Mouse (Mus musculus) liver, postnatal 0 days (tissue): ENCODE results near the gene Atp6v1fnb. TPM values are rescaled to one million over a fixed set of nuclear protein-coding genes. Genes with fewer than 3 reads are reported as not detected.

ENCODE experiments used
- ATAC-seq: fragments of 200-750 bp; cut with Nextera tagmentation; 2 replicates; pipeline ENCODE4 v1.8.0; 2017; ENCODE audit warnings: mild to moderate bottlenecking, moderate library complexity
- DNase-seq: peaks from one replicate; pipeline ENCODE4 v3.0.0-alpha.2; 2016
- H3K27ac ChIP-seq: fragments of 300-500 bp; sonication (generic); 2 replicates; pipeline ENCODE4 v1.5.1; 2014; ENCODE audit warnings: antibody characterized with exemption, moderate library complexity, mild to moderate bottlenecking, low read depth
- H3K27me3 ChIP-seq: fragments of 300-500 bp; sonication (generic); 2 replicates; pipeline ENCODE4 v1.6.1; 2014; ENCODE audit warnings: low read length, control low read depth, mixed read lengths; ENCODE audit not compliant: insufficient read depth
- H3K36me3 ChIP-seq: fragments of 300-500 bp; sonication (generic); replicated peaks from 2 replicates; pipeline ENCODE4 v1.6.1; 2014; ENCODE audit warnings: mild to moderate bottlenecking, control low read depth, low read length, moderate library complexity, mixed read lengths; ENCODE audit not compliant: insufficient read depth
- H3K4me1 ChIP-seq: fragments of 300-500 bp; sonication (generic); 2 replicates; pipeline ENCODE4 v1.6.1; 2014; ENCODE audit warnings: antibody characterized with exemption, mild to moderate bottlenecking, control low read depth; ENCODE audit not compliant: insufficient read depth
- H3K4me2 ChIP-seq: fragments of 300-500 bp; sonication (generic); 2 replicates; pipeline ENCODE4 v1.6.1; 2014; ENCODE audit warnings: low read depth, mild to moderate bottlenecking, low read length, moderate library complexity, mixed read lengths
- H3K4me3 ChIP-seq: fragments of 300-500 bp; sonication (generic); 2 replicates; pipeline ENCODE4 v1.5.1; 2014; ENCODE audit warnings: low read depth, low read length
- H3K9ac ChIP-seq: fragments of 300-500 bp; sonication (generic); replicated peaks from 2 replicates; pipeline ENCODE4 v1.6.1; 2014; ENCODE audit warnings: mild to moderate bottlenecking, moderate library complexity
- H3K9me3 ChIP-seq: fragments of 300-500 bp; sonication (generic); 2 replicates; pipeline ENCODE4 v1.6.1; 2016; ENCODE audit warnings: mild to moderate bottlenecking, control low read depth, low read length, mixed read lengths
- CTCF ChIP-seq: sonication (generic); IDR thresholded peaks from 2 replicates; pipeline ENCODE4 v1.5.1; 2016; ENCODE audit warnings: antibody characterized with exemption, low read depth
- EP300 ChIP-seq: IDR thresholded peaks from 2 replicates; pipeline ENCODE4 v1.6.1; 2016; ENCODE audit warnings: antibody characterized with exemption, low read depth, mild to moderate bottlenecking
- WGBS: fragments of 180-500 bp; shearing (Covaris S2); extraction: QIAGEN DNeasy Blood & Tissue Kit; methylation state at CpG from one replicate; pipeline ENCODE4 v1.1.7; 2014; ENCODE audit not compliant: insufficient replicate concordance; 5-methylcytosine and 5-hydroxymethylcytosine counted together
- polyA plus RNA-seq: library from polyadenylated mRNA; unstranded; fragments of >200 nt; fragmentation: Nextera tagmentation; extraction: Ambion mirVana; gene quantifications from 2 replicates; pipeline ENCODE4 v1.2.1, GENCODE M21; 2015

Atp6v1fnb gene
- polyA plus RNA-seq, 1 experiment from 2014 or later, result not detected

GRCm38 (mm10) chr6:29474736-29475135 lies 3.5 kb downstream of the Atp6v1fnb start:
- H3K4me3 ChIP-seq, result no peak overlapping the region
- TF ChIP-seq EP300 (no peak), CTCF (no peak)
- H3K4me2 ChIP-seq, result peak overlapping the region; percentile 79; the same call in 1 of the 2 replicates
- no peak overlapping the region for H3K9ac ChIP-seq
- DNase-seq (no peak), ATAC-seq (no peak)
- peaks cover 10% of the 10 kb centered on the region for H3K4me1 ChIP-seq
- H3K36me3 ChIP-seq, result peaks cover 11% of the 10 kb centered on the region
- 74% methylated on average over 2 of the region's 2 CpGs for WGBS
- no peaks in the 10 kb centered on the region for H3K9me3 ChIP-seq
- H3K27ac ChIP-seq, result no peak overlapping the region
- H3K27me3 ChIP-seq, result no peaks in the 10 kb centered on the region

DNA sequence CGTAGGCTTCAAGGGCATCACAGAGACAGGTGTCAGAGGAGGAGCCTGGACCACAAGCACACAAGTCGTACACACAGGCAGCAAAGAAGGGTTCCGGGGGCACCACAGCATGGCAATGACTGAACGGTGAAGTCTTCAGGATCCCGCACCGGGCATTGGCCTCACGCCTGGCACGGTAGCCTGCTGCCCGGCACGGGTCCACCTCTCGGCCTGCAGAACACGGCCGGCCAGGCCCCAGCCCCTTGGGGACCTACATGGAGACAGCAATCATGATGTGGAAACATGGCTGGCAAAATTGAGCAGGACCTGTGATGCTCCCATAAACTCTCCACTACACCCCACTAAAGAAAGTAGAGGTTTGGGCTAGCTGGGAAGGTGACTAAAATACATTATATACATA lies 11.5 kb downstream of the Atp6v1fnb start:
- no peaks in the 10 kb centered on the region for H3K36me3 ChIP-seq
- peaks cover 9% of the 10 kb centered on the region for H3K4me1 ChIP-seq

DNA sequence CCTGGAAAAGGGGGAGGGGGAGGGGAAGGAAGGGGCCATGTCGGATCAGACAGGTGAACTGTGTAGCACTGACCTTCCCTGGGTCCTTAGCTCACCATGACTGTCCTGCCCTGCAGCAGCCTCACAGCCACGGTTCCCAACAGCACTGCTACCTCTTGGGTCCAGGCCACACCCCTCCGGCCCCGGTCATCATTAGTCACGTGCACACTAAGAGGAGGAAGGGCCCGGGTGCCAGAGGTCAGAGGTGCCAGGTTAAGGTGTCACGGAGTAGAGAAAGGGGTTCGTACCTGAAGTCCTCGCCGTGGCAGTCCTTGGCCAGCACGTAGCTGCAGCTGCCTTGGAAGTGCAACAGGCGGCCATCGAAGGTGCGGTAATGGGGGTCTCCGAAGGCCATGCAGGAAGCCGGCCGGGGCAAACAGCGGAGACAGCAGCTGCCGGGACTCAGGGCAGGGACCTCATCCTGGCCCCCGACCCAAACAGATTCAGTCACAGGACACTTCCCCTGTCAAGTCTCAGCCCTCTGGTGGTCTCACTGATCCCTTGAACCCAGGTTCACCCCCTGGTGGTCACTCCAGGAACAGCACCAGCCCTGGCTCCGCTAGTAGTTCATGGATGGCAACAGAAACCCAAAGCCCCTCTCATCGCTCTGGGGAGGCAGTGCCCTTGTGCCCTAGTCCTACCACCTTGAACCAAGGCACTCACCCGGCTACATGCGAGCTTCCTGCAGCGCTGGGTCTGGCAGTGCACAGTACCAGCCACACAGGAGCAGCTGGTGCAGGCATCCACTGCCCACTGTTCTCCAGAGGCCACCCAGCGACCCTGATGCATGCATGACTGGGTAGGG lies 13.7 kb downstream of the Atp6v1fnb start:
- Histone ChIP-seq H3K4me2 (peak overlapping the region; percentile 86), H3K36me3 (no peaks in the 10 kb centered on the region), H3K9ac (peak overlapping the region; percentile 53), H3K27me3 (no peaks in the 10 kb centered on the region), H3K4me3 (peak overlapping the region; percentile 55), H3K27ac (no peak overlapping the region), H3K4me1 (peaks cover 9% of the 10 kb centered on the region), H3K9me3 (no peaks in the 10 kb centered on the region)
- DNase-seq, result peak; percentile 81
- peak; percentile 92 for ATAC-seq
- TF ChIP-seq CTCF (peak; percentile 93), EP300 (no peak)
- WGBS, result 5% methylated on average over 26 of the region's 26 CpGs

More for the DNA sequence above, 11.5 kb downstream of the Atp6v1fnb start:
- Histone ChIP-seq H3K4me3 (no peak overlapping the region), H3K27ac (no peak overlapping the region), H3K4me2 (no peak overlapping the region), H3K9me3 (no peaks in the 10 kb centered on the region), H3K27me3 (no peaks in the 10 kb centered on the region), H3K9ac (no peak overlapping the region)
- ATAC-seq, result no peak
- 85% methylated on average over 13 of the region's 13 CpGs for WGBS
- DNase-seq, result no peak
- no peak for TF ChIP-seq CTCF
- TF ChIP-seq EP300, result no peak

DNA sequence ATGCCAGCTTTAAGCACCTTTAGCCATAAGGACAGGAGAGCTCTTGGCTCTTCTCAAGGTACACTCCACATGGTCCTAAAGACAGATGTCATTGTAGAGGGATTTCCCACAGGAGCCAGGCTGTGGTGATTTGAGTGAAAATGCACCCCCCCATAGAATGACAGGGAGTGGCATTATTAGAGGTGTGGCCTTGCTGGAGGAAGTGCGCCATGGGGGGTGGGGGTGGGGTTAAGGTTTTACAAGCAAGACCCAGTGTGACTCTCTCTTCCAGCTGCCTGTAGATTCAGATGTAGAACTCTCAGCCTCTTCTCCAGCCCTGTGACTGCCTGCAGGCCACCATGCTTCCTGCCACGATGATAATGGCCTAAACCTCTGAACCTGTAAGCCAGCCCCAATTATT lies 14.7 kb downstream of the Atp6v1fnb start:
- Histone ChIP-seq H3K9ac (no peak overlapping the region), H3K4me3 (no peak overlapping the region), H3K36me3 (no peaks in the 10 kb centered on the region), H3K4me1 (peaks cover 9% of the 10 kb centered on the region), H3K27ac (no peak overlapping the region), H3K9me3 (no peaks in the 10 kb centered on the region), H3K4me2 (no peak overlapping the region), H3K27me3 (no peaks in the 10 kb centered on the region)
- no peak for TF ChIP-seq EP300
- no peak for DNase-seq
- 39% methylated on average over 2 of the region's 2 CpGs for WGBS
- ATAC-seq, result no peak

GRCm38 (mm10) chr6:29494101-29494500 lies 22.9 kb downstream of the Atp6v1fnb start:
- peak; percentile 70 for DNase-seq
- Histone ChIP-seq H3K36me3 (no peaks in the 10 kb centered on the region), H3K9ac (no peak overlapping the region), H3K27ac (no peak overlapping the region), H3K4me3 (no peak overlapping the region), H3K27me3 (peaks cover 12% of the 10 kb centered on the region), H3K9me3 (no peaks in the 10 kb centered on the region), H3K4me2 (no peak overlapping the region), H3K4me1 (no peaks in the 10 kb centered on the region)
- TF ChIP-seq CTCF (no peak), EP300 (no peak)
- ATAC-seq, result peak; percentile 86
- 40% methylated on average over 4 of the region's 4 CpGs for WGBS

GRCm38 (mm10) chr6:29496270-29496669 lies 25.0 kb downstream of the Atp6v1fnb start:
- Histone ChIP-seq H3K9ac (no peak overlapping the region), H3K27me3 (peaks cover 12% of the 10 kb centered on the region), H3K4me3 (no peak overlapping the region), H3K27ac (no peak overlapping the region), H3K4me1 (no peaks in the 10 kb centered on the region), H3K4me2 (no peak overlapping the region), H3K36me3 (no peaks in the 10 kb centered on the region), H3K9me3 (no peaks in the 10 kb centered on the region)
- ATAC-seq (no peak), DNase-seq (no peak)
- 35% methylated on average over 22 of the region's 25 CpGs for WGBS
- TF ChIP-seq EP300, result no peak
- no peak for TF ChIP-seq CTCF
